Mouse (Mus musculus) MEL (cell line): ENCODE data around the gene Hist2h3c1. TPM values are rescaled to one million over a fixed set of nuclear protein-coding genes. Genes with fewer than 3 reads are reported as not detected.
"Not testable (repeated sequence)": the region's sequence is repeated elsewhere in the genome, so short reads cannot be mapped to it uniquely, and the experiment has no call there.

Experiments
- DNase-seq: peaks from one replicate; pipeline ENCODE4 v3.0.0; 2011; ENCODE audit warnings: low read depth, low spot score
- H3K27ac ChIP-seq: 2 replicates; pipeline ENCODE4 v1.5.1; 2012; ENCODE audit warnings: low read depth, mild to moderate bottlenecking, control low read depth, low read length, moderate library complexity; ENCODE audit not compliant: control insufficient read depth
- H3K27me3 ChIP-seq, 2 experiments: fragments of 150-350 bp in 1 of 2; sonication (generic) in 1 of 2; 2 replicates each; pipeline ENCODE4 v1.6.1; 2012; ENCODE audit warnings: low read length in 2 of 2, mild to moderate bottlenecking in 2 of 2, improper control_type of control experiment in 1 of 2, moderate library complexity in 1 of 2; ENCODE audit not compliant: insufficient read depth in 2 of 2, control insufficient read depth in 1 of 2
- H3K36me3 ChIP-seq, 2 experiments: 2 replicates each; pipeline ENCODE4 v1.6.1; 2012 to 2014; ENCODE audit warnings: low read length in 2 of 2, improper control_type of control experiment in 1 of 2, inconsistent platforms in 1 of 2, mild to moderate bottlenecking in 1 of 2; ENCODE audit not compliant: insufficient read depth in 2 of 2, control insufficient read depth in 1 of 2
- H3K4me1 ChIP-seq, 2 experiments: fragments of 150-350 bp in 1 of 2; sonication (generic) in 1 of 2; 2 replicates each; pipeline ENCODE4 v1.6.1; 2012; ENCODE audit warnings: low read length in 2 of 2, improper control_type of control experiment in 1 of 2, mild to moderate bottlenecking in 1 of 2; ENCODE audit not compliant: insufficient read depth in 2 of 2, control insufficient read depth in 1 of 2
- H3K4me3 ChIP-seq, 2 experiments: fragments of 150-350 bp in 1 of 2; sonication (generic) in 1 of 2; 2 replicates each; pipeline ENCODE4 v1.5.1; 2012; ENCODE audit warnings: low read depth in 2 of 2, low read length in 2 of 2, mild to moderate bottlenecking in 2 of 2, moderate library complexity in 2 of 2, control low read depth in 1 of 2, improper control_type of control experiment in 1 of 2; ENCODE audit not compliant: control insufficient read depth in 1 of 2, insufficient read depth in 1 of 2
- H3K79me2 ChIP-seq: 2 replicates; pipeline ENCODE4 v1.6.1; 2012; ENCODE audit warnings: mild to moderate bottlenecking, low read length, moderate library complexity; ENCODE audit not compliant: control insufficient read depth, poor library complexity, insufficient read depth
- H3K9ac ChIP-seq: 2 replicates; pipeline ENCODE4 v1.6.1; 2012; ENCODE audit warnings: low read depth, mild to moderate bottlenecking, control low read depth, low read length, moderate library complexity; ENCODE audit not compliant: control insufficient read depth, poor library complexity, severe bottlenecking
- H3K9me3 ChIP-seq: fragments of 150-350 bp; sonication (generic); replicated peaks from 2 replicates; pipeline ENCODE4 v1.6.1; 2012; ENCODE audit warnings: mild to moderate bottlenecking, low read length, improper control_type of control experiment, moderate library complexity; ENCODE audit not compliant: insufficient read depth
- CTCF ChIP-seq, 3 experiments: IDR thresholded peaks in 2 of 3; conservative IDR thresholded peaks in 1 of 3; 2 replicates each; pipeline ENCODE4 v1.5.1; 2011 to 2012; ENCODE audit warnings: low read length in 3 of 3, low read depth in 2 of 3, mild to moderate bottlenecking in 2 of 3, improper control_type of control experiment in 1 of 3, inconsistent platforms in 1 of 3, mixed read lengths in 1 of 3, moderate library complexity in 1 of 3; ENCODE audit not compliant: control insufficient read depth in 1 of 3, insufficient read depth in 1 of 3, poor library complexity in 1 of 3, severe bottlenecking in 1 of 3
- GATA1 ChIP-seq: IDR thresholded peaks from 2 replicates; pipeline ENCODE4 v1.6.1; 2011; ENCODE audit warnings: low read depth, low read length, improper control_type of control experiment
- MAZ ChIP-seq: IDR thresholded peaks from 2 replicates; pipeline ENCODE4 v1.6.1; 2012; ENCODE audit warnings: low read depth, mild to moderate bottlenecking, inconsistent platforms, low read length, improper control_type of control experiment
- MXI1 ChIP-seq: IDR thresholded peaks from 2 replicates; pipeline ENCODE4 v1.6.1; 2011; ENCODE audit warnings: mild to moderate bottlenecking, low read depth, low read length, improper control_type of control experiment
- POLR2A ChIP-seq, 2 experiments: IDR thresholded peaks; 2 replicates each; pipeline ENCODE4 v1.6.1; 2011 to 2012; ENCODE audit warnings: low read length in 2 of 2, mild to moderate bottlenecking in 2 of 2, control low read depth in 1 of 2, improper control_type of control experiment in 1 of 2, low read depth in 1 of 2, moderate library complexity in 1 of 2; ENCODE audit not compliant: control insufficient read depth in 1 of 2, insufficient read depth in 1 of 2, poor library complexity in 1 of 2
- POLR2AphosphoS5 ChIP-seq: IDR thresholded peaks from 2 replicates; pipeline ENCODE4 v1.6.1; 2012; ENCODE audit warnings: low read depth, borderline replicate concordance, mild to moderate bottlenecking, inconsistent platforms, low read length, moderate library complexity, mixed read lengths
- RAD21 ChIP-seq: IDR thresholded peaks from 2 replicates; pipeline ENCODE4 v1.6.1; 2011; ENCODE audit warnings: mild to moderate bottlenecking, low read depth, low read length, improper control_type of control experiment
- TBP ChIP-seq: IDR thresholded peaks from 2 replicates; pipeline ENCODE4 v1.8.0; 2011; ENCODE audit warnings: low read depth, low read length, improper control_type of control experiment
- UBTF ChIP-seq: IDR thresholded peaks from 2 replicates; pipeline ENCODE4 v1.6.1; 2012; ENCODE audit warnings: low read depth, mild to moderate bottlenecking, inconsistent platforms, low read length, improper control_type of control experiment, moderate library complexity, borderline replicate concordance; ENCODE audit not compliant: insufficient read depth
- polyA plus RNA-seq, 2 experiments: library from polyadenylated mRNA; stranded (reverse) in 1 of 2; unstranded in 1 of 2; fragments of >175 nt in 1 of 2; fragments of >200 nt in 1 of 2; gene quantifications; 2 replicates each; pipeline versions ENCODE4 v1.2.1 to v1.2.4; 2012; ENCODE audit warnings: low replicate concordance in 2 of 2, low read depth in 1 of 2; ENCODE audit not compliant: insufficient read length in 2 of 2, insufficient read depth in 1 of 2, missing spikeins in 1 of 2
- total RNA-seq: library from RNA; depleted of rRNA; stranded (reverse); fragments of 300-350 nt; gene quantifications from 2 replicates; pipeline ENCODE4 v1.2.3, GENCODE M21; 2012

The Hist2h3c1 gene
- total and polyA plus RNA-seq, 3 experiments: 1.5 TPM; not detected in 2

- peak; percentile 99 for DNase-seq
- Histone ChIP-seq H3K9me3 (no peaks in the 10 kb centered on the region), H3K4me1 (peaks cover 0 to 20% of the 10 kb centered on the region in 2 experiments; a peak in 3 of 4 replicates), H3K27me3 (peaks cover 0 to 2% of the 10 kb centered on the region in 2 experiments; a peak in 2 of 4 replicates), H3K27ac (peak within 1 kb of the TSS; percentile 99), H3K4me3 (peak within 1 kb of the TSS; percentile 61 to 68), H3K36me3 (peaks cover 0 to 31% of the 10 kb centered on the region in 2 experiments; a peak in 2 of 4 replicates), H3K9ac (peak within 1 kb of the TSS; percentile 88), H3K79me2 (peaks cover 18% of the 10 kb centered on the region; the same call in 1 of the 2 replicates)
- TF ChIP-seq POLR2A (IDR thresholded peaks at IDR 0.05; ENCODE audit: control insufficient read depth in 1 of 2, insufficient read depth in 1 of 2, low read depth in 1 of 2, low read length in 2 of 2, poor library complexity in 1 of 2): peak in 1 of 2 experiments; percentile 90; a peak in 3 of 4 replicates
- peak; percentile 28 for TF ChIP-seq GATA1
- peak; percentile 98 for TF ChIP-seq TBP
- TF ChIP-seq CTCF (IDR thresholded peaks at IDR 0.05 in 2 of 3, conservative IDR thresholded peaks at IDR 0.05 in 1 of 3; ENCODE audit: control insufficient read depth in 1 of 3, insufficient read depth in 1 of 3, low read depth in 2 of 3, low read length in 3 of 3, poor library complexity in 1 of 3, severe bottlenecking in 1 of 3): no peak
- TF ChIP-seq MAZ: no peak
Observed at GRCm38 (mm10) chr3:96219661-96220130, 26.8 kb upstream of the Hist2h3c1 start, which contains the start of the genes Bola1 and Hist2h2ab. Gene Bola1, minus strand, starts transcription at chr3:96219709. Gene Hist2h2ab, plus strand, starts transcription at chr3:96219865.

DNA sequence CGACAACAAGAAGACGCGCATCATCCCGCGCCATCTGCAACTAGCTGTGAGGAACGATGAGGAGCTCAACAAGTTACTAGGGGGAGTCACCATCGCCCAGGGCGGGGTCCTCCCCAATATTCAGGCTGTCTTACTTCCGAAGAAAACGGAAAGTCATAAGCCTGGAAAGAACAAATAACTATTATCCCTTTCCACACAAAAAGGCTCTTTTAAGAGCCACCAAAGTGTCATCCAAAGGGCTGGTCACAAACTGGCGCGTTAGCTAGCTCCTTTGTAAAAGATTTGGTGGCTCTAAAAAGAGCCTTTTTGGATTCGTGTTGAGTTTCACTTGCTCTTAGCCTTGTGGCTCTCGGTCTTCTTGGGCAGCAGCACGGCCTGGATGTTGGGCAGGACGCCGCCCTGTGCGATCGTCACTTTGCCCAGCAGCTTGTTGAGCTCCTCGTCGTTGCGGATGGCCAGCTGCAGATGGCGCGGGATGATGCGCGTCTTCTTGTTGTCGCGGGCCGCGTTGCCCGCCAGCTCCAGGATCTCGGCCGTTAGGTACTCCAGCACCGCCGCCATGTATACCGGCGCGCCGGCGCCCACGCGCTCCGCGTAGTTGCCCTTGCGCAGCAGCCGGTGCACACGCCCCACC is 26.2 kb upstream of the Hist2h3c1 start:
- peaks cover 18% of the 10 kb centered on the region; the same call in 1 of the 2 replicates for H3K79me2 ChIP-seq
- H3K9ac ChIP-seq: peak overlapping the region; percentile 88
- H3K9me3 ChIP-seq, H3K27me3 ChIP-seq: not testable (repeated sequence)
- H3K4me3 ChIP-seq: peak overlapping the region; percentile 40 to 68
- H3K36me3 ChIP-seq: peaks cover 0 to 37% of the 10 kb centered on the region in 2 experiments; a peak in 2 of 4 replicates
- peak overlapping the region; percentile 99 for H3K27ac ChIP-seq
- TF ChIP-seq POLR2A (IDR thresholded peaks at IDR 0.05; ENCODE audit: control insufficient read depth in 1 of 2, insufficient read depth in 1 of 2, low read depth in 1 of 2, low read length in 2 of 2, poor library complexity in 1 of 2) (peak; percentile 79 to 99; a peak in 3 of 4 replicates), POLR2AphosphoS5 (peak; percentile 99)
- H3K4me1 ChIP-seq: peaks cover 2 to 26% of the 10 kb centered on the region in 2 experiments; a peak in 3 of 4 replicates
- DNase-seq: peak; percentile 95

DNA sequence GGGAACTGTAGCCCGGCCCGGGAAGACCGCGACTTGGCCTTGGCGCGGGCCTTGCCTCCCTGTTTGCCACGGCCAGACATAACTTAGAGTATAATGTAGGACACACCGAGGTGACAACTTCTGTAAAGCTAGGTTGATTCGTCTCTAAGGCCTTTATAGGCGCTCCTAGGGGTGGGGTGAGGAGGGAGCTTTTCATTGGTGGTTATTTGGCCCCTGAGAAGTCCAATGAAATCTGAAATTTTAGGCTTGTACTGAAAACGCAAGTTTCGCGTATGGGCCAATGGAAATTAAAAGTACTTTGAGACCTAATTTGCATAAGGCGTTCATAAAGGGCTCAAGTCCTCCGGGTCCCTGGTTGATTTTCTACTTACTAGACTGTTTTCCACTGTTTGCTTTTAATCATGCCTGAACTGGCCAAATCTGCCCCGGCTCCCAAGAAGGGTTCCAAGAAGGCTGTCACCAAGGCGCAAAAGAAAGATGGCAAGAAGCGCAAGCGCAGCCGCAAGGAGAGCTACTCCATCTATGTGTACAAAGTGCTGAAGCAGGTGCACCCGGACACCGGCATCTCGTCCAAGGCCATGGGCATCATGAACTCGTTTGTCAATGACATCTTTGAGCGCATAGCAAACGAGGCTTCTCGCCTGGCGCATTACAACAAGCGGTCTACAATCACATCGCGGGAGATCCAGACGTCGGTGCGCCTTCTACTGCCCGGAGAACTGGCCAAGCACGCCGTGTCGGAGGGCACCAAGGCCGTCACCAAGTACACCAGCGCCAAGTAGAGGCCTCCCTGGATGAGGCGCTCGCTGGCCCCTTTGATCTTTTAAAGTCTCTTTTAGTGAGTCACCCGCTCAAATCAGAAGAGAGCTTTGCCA is 25.5 kb upstream of the Hist2h3c1 start, which contains the start of the genes Hist2h2ac and Hist2h2be:
TSS of gene Hist2h2ac (minus strand) at position 116 of the 875 bp plus-strand sequence.
TSS of gene Hist2h2be (plus strand) at position 355 of the 875 bp plus-strand sequence.
- Histone ChIP-seq H3K36me3 (peaks cover 0 to 44% of the 10 kb centered on the region in 2 experiments; a peak in 2 of 4 replicates), H3K79me2 (peaks cover 18% of the 10 kb centered on the region; the same call in 1 of the 2 replicates), H3K4me3 (peak within 1 kb of the TSS; percentile 58 to 70), H3K9ac (peak within 1 kb of the TSS; percentile 88), H3K27ac (peak within 1 kb of the TSS; percentile 99), H3K9me3 (no peaks in the 10 kb centered on the region), H3K4me1 (peaks cover 8 to 33% of the 10 kb centered on the region in 2 experiments), H3K27me3 (no peaks in the 10 kb centered on the region)
- DNase-seq: peak; percentile 100
- TF ChIP-seq MXI1 (no peak), POLR2AphosphoS5 (peak; percentile 99; the same call in 1 of the 2 replicates), POLR2A (IDR thresholded peaks at IDR 0.05; ENCODE audit: control insufficient read depth in 1 of 2, insufficient read depth in 1 of 2, low read depth in 1 of 2, low read length in 2 of 2, poor library complexity in 1 of 2) (peak; percentile 81 to 100), GATA1 (peak; percentile 51; the same call in 1 of the 2 replicates), TBP (peak; percentile 99), UBTF (peak; percentile 96), RAD21 (no peak)
